Mouse (Mus musculus): ENCODE measurements around the gene Defb21. TPM values are rescaled to one million over a fixed set of nuclear protein-coding genes. Genes with fewer than 3 reads are reported as not detected.

Gene Defb21
- polyA plus RNA-seq (2015; fragmentation: Illumina TruSeq; extraction: RNeasy Lipid Tissue Mini Kit (QIAGEN cat#74804); ENCODE audit: insufficient read depth, low read depth, low replicate concordance) = not detected

DNA sequence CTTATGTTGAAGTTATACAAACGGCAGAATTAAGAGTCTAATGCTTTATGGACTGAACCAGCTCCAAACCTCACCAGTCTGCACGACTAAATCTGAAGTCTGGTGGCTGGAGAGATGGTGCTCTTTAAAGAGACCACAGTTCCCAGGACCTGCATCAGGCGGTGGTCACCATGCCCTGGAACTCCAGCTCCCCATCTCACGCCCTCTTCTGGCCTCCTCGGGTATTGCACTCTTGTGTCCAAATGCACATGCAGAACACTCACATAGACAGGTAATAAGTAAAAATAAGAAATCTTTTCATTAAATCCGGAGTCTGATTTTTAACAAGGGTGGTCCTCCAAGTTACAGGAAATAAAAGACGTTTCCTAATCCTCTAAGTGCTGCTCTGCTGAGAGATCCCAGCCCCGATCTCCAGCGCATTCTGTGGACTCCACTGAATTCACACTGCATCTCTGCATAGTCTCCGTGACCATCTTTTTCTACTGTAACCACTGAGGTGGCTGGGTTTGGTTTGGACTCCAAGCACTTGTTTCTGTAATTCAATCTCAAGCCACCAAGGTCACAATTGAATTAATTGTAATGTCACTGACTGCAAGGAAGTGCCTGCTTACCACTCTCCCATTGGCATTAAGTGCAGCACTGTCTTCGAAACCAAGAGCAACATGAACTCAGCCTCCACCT, at the start of gene Defb21:
Gene Defb21 (plus strand): TSS at position 631 of the 681 bp plus-strand sequence.

GRCm38 (mm10) chr2:152539944-152540710, 32.4 kb upstream of the Defb21 start, which contains the start of gene Defb29:
TSS of gene Defb29 (minus strand) at chr2:152540098.

GRCm38 (mm10) chr2:152569038-152569437, 3.5 kb upstream of the Defb21 start, which contains the start of gene Gm17416:
TSS of gene Gm17416 (plus strand) at chr2:152569338.

GRCm38 (mm10) chr2:152580107-152580506, 7.6 kb downstream of the Defb21 start, which contains the start of gene Defb19:
TSS of gene Defb19 (minus strand) at chr2:152580312.

DNA sequence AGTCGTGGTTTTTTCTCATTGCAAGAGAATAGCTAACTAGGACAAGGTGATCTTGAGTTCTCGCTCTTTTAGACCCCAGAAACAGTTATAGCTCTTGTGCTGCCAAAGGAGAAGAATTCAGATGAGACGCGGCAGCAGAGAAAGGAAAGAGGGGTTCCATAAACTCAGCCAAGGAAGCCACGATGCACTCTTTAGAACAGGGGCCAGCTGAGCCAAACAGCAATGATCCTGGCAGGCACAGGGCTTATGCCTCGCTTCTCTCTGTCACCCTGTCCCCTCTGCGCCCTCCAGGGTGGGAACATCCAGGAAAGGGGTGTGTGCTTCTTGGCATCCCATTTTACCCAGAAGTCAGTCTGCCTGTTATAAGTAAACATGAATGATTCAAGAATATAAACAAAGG, 26.8 kb downstream of the Defb21 start, which contains the start of gene Defb45:
Gene Defb45 (minus strand): TSS at position 101 of the 400 bp plus-strand sequence.

DNA sequence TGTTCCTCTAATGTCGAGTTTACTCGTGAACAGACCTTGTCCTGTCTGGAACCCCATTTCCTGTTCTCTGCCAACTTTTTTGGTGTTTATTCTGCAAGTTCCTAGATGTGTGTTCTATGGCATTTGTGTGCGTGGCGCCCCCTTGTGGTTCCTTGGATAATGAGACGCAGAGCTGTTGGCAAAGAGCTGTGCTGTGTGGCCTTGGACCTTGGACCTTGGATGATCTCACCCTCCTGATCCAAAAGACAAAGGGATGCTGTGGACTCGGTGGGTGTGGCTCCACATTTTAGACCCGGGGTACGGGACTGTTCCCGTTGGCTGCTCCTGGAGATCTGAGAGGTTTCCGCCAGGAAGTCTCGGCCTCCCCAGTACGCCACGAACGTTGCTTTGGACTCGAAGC, 31.5 kb downstream of the Defb21 start, which contains the start of gene Defb36:
Gene Defb36 (plus strand): TSS at position 271 of the 400 bp plus-strand sequence.

GRCm38 (mm10) chr2:152622953-152623352, 50.4 kb downstream of the Defb21 start, which contains the start of gene Defb25:
TSS of gene Defb25 (minus strand) at chr2:152623053.

Other genes with a start within 250 kb of the Defb21 start
- 29.0 TPM for gene Rbck1, start 240.1 kb upstream of the Defb21 start, polyA plus RNA-seq (2015; fragmentation: Illumina TruSeq; extraction: RNeasy Lipid Tissue Mini Kit (QIAGEN cat#74804); ENCODE audit: insufficient read depth, low read depth, low replicate concordance)
- 2.0 TPM for gene Trib3, start 228.7 kb upstream of the Defb21 start, polyA plus RNA-seq (2015; fragmentation: Illumina TruSeq; extraction: RNeasy Lipid Tissue Mini Kit (QIAGEN cat#74804); ENCODE audit: insufficient read depth, low read depth, low replicate concordance)
- not detected for gene Nrsn2, start 196.1 kb upstream of the Defb21 start, polyA plus RNA-seq (2015; fragmentation: Illumina TruSeq; extraction: RNeasy Lipid Tissue Mini Kit (QIAGEN cat#74804); ENCODE audit: insufficient read depth, low read depth, low replicate concordance)
- gene Sox12, start 174.7 kb upstream of the Defb21 start, polyA plus RNA-seq (2015; fragmentation: Illumina TruSeq; extraction: RNeasy Lipid Tissue Mini Kit (QIAGEN cat#74804); ENCODE audit: insufficient read depth, low read depth, low replicate concordance) = 1.8 TPM
- 1.1 TPM for gene Zcchc3, start 157.7 kb upstream of the Defb21 start, polyA plus RNA-seq (2015; fragmentation: Illumina TruSeq; extraction: RNeasy Lipid Tissue Mini Kit (QIAGEN cat#74804); ENCODE audit: insufficient read depth, low read depth, low replicate concordance)
- gene 6820408C15Rik, start 157.2 kb upstream of the Defb21 start, polyA plus RNA-seq (2015; fragmentation: Illumina TruSeq; extraction: RNeasy Lipid Tissue Mini Kit (QIAGEN cat#74804); ENCODE audit: insufficient read depth, low read depth, low replicate concordance) = not detected
- not detected for gene Defb23, start 108.1 kb upstream of the Defb21 start, polyA plus RNA-seq (2015; fragmentation: Illumina TruSeq; extraction: RNeasy Lipid Tissue Mini Kit (QIAGEN cat#74804); ENCODE audit: insufficient read depth, low read depth, low replicate concordance)
- gene Defb20, start 95.7 kb upstream of the Defb21 start, polyA plus RNA-seq (2015; fragmentation: Illumina TruSeq; extraction: RNeasy Lipid Tissue Mini Kit (QIAGEN cat#74804); ENCODE audit: insufficient read depth, low read depth, low replicate concordance) = not detected
- gene Defb22, start 82.6 kb upstream of the Defb21 start, polyA plus RNA-seq (2015; fragmentation: Illumina TruSeq; extraction: RNeasy Lipid Tissue Mini Kit (QIAGEN cat#74804); ENCODE audit: insufficient read depth, low read depth, low replicate concordance) = not detected
- not detected for gene Defb26, start 61.1 kb upstream of the Defb21 start, polyA plus RNA-seq (2015; fragmentation: Illumina TruSeq; extraction: RNeasy Lipid Tissue Mini Kit (QIAGEN cat#74804); ENCODE audit: insufficient read depth, low read depth, low replicate concordance)
- gene Defb28, start 54.5 kb upstream of the Defb21 start, polyA plus RNA-seq (2015; fragmentation: Illumina TruSeq; extraction: RNeasy Lipid Tissue Mini Kit (QIAGEN cat#74804); ENCODE audit: insufficient read depth, low read depth, low replicate concordance) = not detected
- not detected for gene Defb29, start 32.6 kb upstream of the Defb21 start, polyA plus RNA-seq (2015; fragmentation: Illumina TruSeq; extraction: RNeasy Lipid Tissue Mini Kit (QIAGEN cat#74804); ENCODE audit: insufficient read depth, low read depth, low replicate concordance)
- gene Gm17416, start 3.4 kb upstream of the Defb21 start, polyA plus RNA-seq (2015; fragmentation: Illumina TruSeq; extraction: RNeasy Lipid Tissue Mini Kit (QIAGEN cat#74804); ENCODE audit: insufficient read depth, low read depth, low replicate concordance) = not detected
- gene Defb19, start 7.6 kb downstream of the Defb21 start, polyA plus RNA-seq (2015; fragmentation: Illumina TruSeq; extraction: RNeasy Lipid Tissue Mini Kit (QIAGEN cat#74804); ENCODE audit: insufficient read depth, low read depth, low replicate concordance) = not detected
- not detected for gene Defb45, start 26.7 kb downstream of the Defb21 start, polyA plus RNA-seq (2015; fragmentation: Illumina TruSeq; extraction: RNeasy Lipid Tissue Mini Kit (QIAGEN cat#74804); ENCODE audit: insufficient read depth, low read depth, low replicate concordance)
- gene Defb36, start 31.6 kb downstream of the Defb21 start, polyA plus RNA-seq (2015; fragmentation: Illumina TruSeq; extraction: RNeasy Lipid Tissue Mini Kit (QIAGEN cat#74804); ENCODE audit: insufficient read depth, low read depth, low replicate concordance) = not detected
- gene Defb25, start 50.3 kb downstream of the Defb21 start, polyA plus RNA-seq (2015; fragmentation: Illumina TruSeq; extraction: RNeasy Lipid Tissue Mini Kit (QIAGEN cat#74804); ENCODE audit: insufficient read depth, low read depth, low replicate concordance) = not detected
- 3.5 TPM for gene Rem1, start 54.2 kb downstream of the Defb21 start, polyA plus RNA-seq (2015; fragmentation: Illumina TruSeq; extraction: RNeasy Lipid Tissue Mini Kit (QIAGEN cat#74804); ENCODE audit: insufficient read depth, low read depth, low replicate concordance)
- gene H13, start 96.7 kb downstream of the Defb21 start, polyA plus RNA-seq (2015; fragmentation: Illumina TruSeq; extraction: RNeasy Lipid Tissue Mini Kit (QIAGEN cat#74804); ENCODE audit: insufficient read depth, low read depth, low replicate concordance) = 32.3 TPM
- gene Mcts2, start 114.3 kb downstream of the Defb21 start, polyA plus RNA-seq (2015; fragmentation: Illumina TruSeq; extraction: RNeasy Lipid Tissue Mini Kit (QIAGEN cat#74804); ENCODE audit: insufficient read depth, low read depth, low replicate concordance) = 4.3 TPM
- 35.6 TPM for gene Id1, start 163.5 kb downstream of the Defb21 start, polyA plus RNA-seq (2015; fragmentation: Illumina TruSeq; extraction: RNeasy Lipid Tissue Mini Kit (QIAGEN cat#74804); ENCODE audit: insufficient read depth, low read depth, low replicate concordance)
- gene Cox4i2, start 181.4 kb downstream of the Defb21 start, polyA plus RNA-seq (2015; fragmentation: Illumina TruSeq; extraction: RNeasy Lipid Tissue Mini Kit (QIAGEN cat#74804); ENCODE audit: insufficient read depth, low read depth, low replicate concordance) = not detected